Mouse (Mus musculus) ES-CJ7 (cell line): ENCODE results near the gene Zmynd10.

Source experiments
- DNase-seq: peaks from one replicate; pipeline ENCODE4 v3.0.0; 2011; ENCODE audit warnings: low read depth, low spot score

The Zmynd10 gene

GRCm38 (mm10) chr9:107547026-107547425 is at the start of gene Zmynd10:
Gene Zmynd10 (plus strand): TSS chr9:107547298.
- DNase-seq, result peak; percentile 87

- DNase-seq, result no peak
Measured at GRCm38 (mm10) chr9:107500708-107501286, 46.3 kb upstream of the Zmynd10 start.

- DNase-seq, result no peak
Measured at GRCm38 (mm10) chr9:107502131-107502846, 44.8 kb upstream of the Zmynd10 start.

- DNase-seq, result no peak
Measured at GRCm38 (mm10) chr9:107504662-107505537, 42.2 kb upstream of the Zmynd10 start.

- DNase-seq, result peak; percentile 26
Measured at GRCm38 (mm10) chr9:107508266-107508665, 38.8 kb upstream of the Zmynd10 start.

GRCm38 (mm10) chr9:107510384-107511100 is 36.6 kb upstream of the Zmynd10 start:
- DNase-seq, result no peak

- no peak for DNase-seq
Measured at GRCm38 (mm10) chr9:107511436-107511835, 35.7 kb upstream of the Zmynd10 start.

- no peak for DNase-seq
Measured at GRCm38 (mm10) chr9:107512326-107512725, 34.8 kb upstream of the Zmynd10 start.

GRCm38 (mm10) chr9:107514303-107514955 is 32.7 kb upstream of the Zmynd10 start:
- peak; percentile 78 for DNase-seq

- no peak for DNase-seq
Measured at GRCm38 (mm10) chr9:107520331-107520730, 26.8 kb upstream of the Zmynd10 start.

- DNase-seq, result peak; percentile 73
Measured at GRCm38 (mm10) chr9:107521190-107521589, 25.9 kb upstream of the Zmynd10 start.

- peak; percentile 60 for DNase-seq
Measured at GRCm38 (mm10) chr9:107521711-107522399, 25.2 kb upstream of the Zmynd10 start.

- no peak for DNase-seq
Measured at GRCm38 (mm10) chr9:107522400-107522711, 24.7 kb upstream of the Zmynd10 start.

GRCm38 (mm10) chr9:107526198-107527026 is 20.7 kb upstream of the Zmynd10 start:
- peak; percentile 89 for DNase-seq

GRCm38 (mm10) chr9:107533791-107534407 is 13.2 kb upstream of the Zmynd10 start, which contains the start of gene Tmem115:
Gene Tmem115 (plus strand): TSS chr9:107533945.
- DNase-seq, result peak; percentile 99

GRCm38 (mm10) chr9:107534408-107535202 is 12.5 kb upstream of the Zmynd10 start:
- DNase-seq, result no peak

GRCm38 (mm10) chr9:107538231-107538630 is 8.9 kb upstream of the Zmynd10 start:
- DNase-seq, result no peak

GRCm38 (mm10) chr9:107538711-107539110 is 8.4 kb upstream of the Zmynd10 start:
- DNase-seq, result no peak
